ENCODE assay signal across 8 mouse cellular contexts in genomic region chr13:101801372-101802186, GRCm38 (mm10). TPM values are rescaled to one million over a fixed set of nuclear protein-coding genes. Genes with fewer than 3 reads are reported as not detected.
DNase-seq lines count a peak whose midpoint lies in the region; ATAC-seq and TF ChIP-seq lines count a peak whose summit lies in the region.

No protein-coding gene starts in this region.

- no peaks in the 10 kb centered on the region for H3K9me3 ChIP-seq in forebrain, embryonic 14.5 days (replicated peaks; ENCODE audit: control insufficient read depth, low read length)
- H3K9me3 ChIP-seq in heart, postnatal 0 days (replicated peaks; ENCODE audit: control insufficient read depth, low read length) = no peaks in the 10 kb centered on the region
- no peaks in the 10 kb centered on the region for H3K9me3 ChIP-seq in liver, embryonic 11.5 days (ENCODE audit: control insufficient read depth, low read length)

- H3K79me2 ChIP-seq in myocyte (ENCODE audit: control insufficient read depth, insufficient read depth) = no peaks in the 10 kb centered on the region

- peak overlapping the region; percentile 70 for H3K9ac ChIP-seq in forebrain, embryonic 14.5 days (ENCODE audit: low read length)
- peak overlapping the region; percentile 61 for H3K9ac ChIP-seq in heart, postnatal 0 days (replicated peaks; ENCODE audit: low read depth, low read length)
- H3K9ac ChIP-seq in liver, embryonic 11.5 days (ENCODE audit: low read depth, low read length) = peak overlapping the region; percentile 49

- no peaks in the 10 kb centered on the region; the same call in 1 of the 2 replicates for H3K27me3 ChIP-seq in forebrain, embryonic 14.5 days (replicated peaks; ENCODE audit: control insufficient read depth, insufficient read depth, low read length)
- H3K27me3 ChIP-seq in heart, postnatal 0 days (ENCODE audit: control insufficient read depth, insufficient read depth, low read length) = no peaks in the 10 kb centered on the region
- peaks cover 11% of the 10 kb centered on the region for H3K27me3 ChIP-seq in liver, embryonic 11.5 days (replicated peaks; ENCODE audit: control insufficient read depth, insufficient read depth, low read length)
- H3K27me3 ChIP-seq in myocyte (ENCODE audit: control insufficient read depth, insufficient read depth, insufficient read length) = no peaks in the 10 kb centered on the region

- TF ChIP-seq CTCF in heart, postnatal 0 days (IDR thresholded peaks at IDR 0.05; ENCODE audit: low read depth) = no peak

- peak overlapping the region; percentile 69 for H3K4me2 ChIP-seq in forebrain, embryonic 14.5 days (ENCODE audit: low read length)
- peak overlapping the region; percentile 69 for H3K4me2 ChIP-seq in heart, postnatal 0 days (ENCODE audit: low read depth, low read length)
- H3K4me2 ChIP-seq in liver, embryonic 11.5 days = peak overlapping the region; percentile 78
- peak overlapping the region; percentile 48 for H3K4me2 ChIP-seq in myocyte (ENCODE audit: low read depth)

- peak; percentile 44 for DNase-seq in CD4-positive, CD25-positive, alpha-beta regulatory T cell, adult 2 months (ENCODE audit: low read depth, low spot score)
- peak; percentile 79 for DNase-seq in forebrain, embryonic 14.5 days (ENCODE audit: low spot score)
- DNase-seq in heart, postnatal 0 days (ENCODE audit: low spot score) = peak; percentile 66
- peak; percentile 76 to 77 for DNase-seq in kidney, postnatal 25 days
- DNase-seq in liver, embryonic 11.5 days (ENCODE audit: low spot score) = peak; percentile 62
- peak; percentile 68 for DNase-seq in telencephalon, adult 2 months (ENCODE audit: low read depth, low spot score)

- ATAC-seq in cerebellum, adult (ENCODE audit: insufficient number of reproducible peaks, low FRiP score, low TSS enrichment) = peak; percentile 73
- peak; percentile 88 for ATAC-seq in forebrain, embryonic 14.5 days
- peak; percentile 84 for ATAC-seq in heart, postnatal 0 days (ENCODE audit: insufficient read depth, low read depth)
- no peak for ATAC-seq in liver, embryonic 11.5 days (replicated peaks; ENCODE audit: low FRiP score)

- TF ChIP-seq EP300 in heart, postnatal 0 days (IDR thresholded peaks at IDR 0.05; ENCODE audit: low read depth) = no peak

- no peak for TF ChIP-seq POLR2A in myocyte (IDR thresholded peaks at IDR 0.05; ENCODE audit: insufficient read length, low read depth)

- H3ac ChIP-seq in myocyte (ENCODE audit: control insufficient read depth, insufficient read length) = no peak overlapping the region

- WGBS in forebrain, embryonic 14.5 days = 1% methylated on average over 41 of the region's 41 CpGs
- 1% methylated on average over 39 of the region's 41 CpGs for WGBS in heart, postnatal 0 days
- 4% methylated on average over 40 of the region's 41 CpGs for WGBS in liver, embryonic 11.5 days

- H3K4me3 ChIP-seq in forebrain, embryonic 14.5 days (ENCODE audit: low read depth, low read length) = peak overlapping the region; percentile 40
- peak overlapping the region; percentile 48 for H3K4me3 ChIP-seq in heart, postnatal 0 days (ENCODE audit: low read depth, low read length)
- H3K4me3 ChIP-seq in liver, embryonic 11.5 days (ENCODE audit: low read depth, low read length) = peak overlapping the region; percentile 48
- no peak overlapping the region for H3K4me3 ChIP-seq in myocyte

- H3K36me3 ChIP-seq in forebrain, embryonic 14.5 days (ENCODE audit: control insufficient read depth, insufficient read depth, low read length) = no peaks in the 10 kb centered on the region
- no peaks in the 10 kb centered on the region for H3K36me3 ChIP-seq in heart, postnatal 0 days (replicated peaks; ENCODE audit: control insufficient read depth, insufficient read depth, low read length)
- H3K36me3 ChIP-seq in liver, embryonic 11.5 days (ENCODE audit: control insufficient read depth, insufficient read depth, low read length) = no peaks in the 10 kb centered on the region
- no peaks in the 10 kb centered on the region for H3K36me3 ChIP-seq in myocyte (ENCODE audit: control insufficient read depth, insufficient read depth)

- H3K27ac ChIP-seq in forebrain, embryonic 14.5 days (ENCODE audit: low read depth, low read length) = peak overlapping the region; percentile 71
- peak overlapping the region; percentile 64 for H3K27ac ChIP-seq in heart, postnatal 0 days (ENCODE audit: low read depth)
- H3K27ac ChIP-seq in liver, embryonic 11.5 days (ENCODE audit: low read depth, low read length) = no peak overlapping the region

- H3K4me1 ChIP-seq in forebrain, embryonic 14.5 days (ENCODE audit: control insufficient read depth, insufficient read depth, low read length) = peaks cover 4% of the 10 kb centered on the region
- 0 out of 2 replicates have a peak, but pooled peaks cover 5% of the 10 kb centered on the region for H3K4me1 ChIP-seq in heart, postnatal 0 days (ENCODE audit: control insufficient read depth, insufficient read depth)
- 0 out of 2 replicates have a peak, but pooled peaks cover 11% of the 10 kb centered on the region for H3K4me1 ChIP-seq in liver, embryonic 11.5 days (replicated peaks; ENCODE audit: control insufficient read depth, insufficient read depth, low read length)

TF ChIP-seq in myocyte, 11 proteins besides CTCF, POLR2A, EP300 and RAD21:
- TF ChIP-seq MYOD1 (IDR thresholded peaks at IDR 0.05; ENCODE audit: control insufficient read depth in 1 of 3, insufficient read length in 2 of 3, low read depth in 2 of 3) (peak in 2 of 3 experiments; percentile 6 to 51), MYOG (IDR thresholded peaks at IDR 0.05; ENCODE audit: control insufficient read depth in 1 of 3, insufficient read depth in 1 of 3, insufficient read length in 2 of 3, low read depth in 2 of 3) (no peak)
TF ChIP-seq in myocyte: peak in this region for 1.

RNA-seq across cellular contexts. Expression of gene Pik3r1, which starts 33.6 kb away (rescaled TPM):
- 26.8 and 41.6 TPM in 2 replicates for polyA plus RNA-seq in forebrain, embryonic 14.5 days (2014; fragmentation: Nextera tagmentation; extraction: Ambion mirVana)
- 31.6 and 33.8 TPM in 2 replicates for total RNA-seq in heart, postnatal 0 days (2014; rRNA removed; ENCODE audit: low replicate concordance)
- 13.6 and 16.3 TPM in 2 replicates for polyA plus RNA-seq in heart, postnatal 0 days (2015; fragmentation: Nextera tagmentation; extraction: Ambion mirVana)
- 18.7 and 21.5 TPM in 2 replicates for polyA plus RNA-seq in liver, embryonic 11.5 days (2014; fragmentation: Nextera tagmentation; extraction: Ambion mirVana)
- 6.8 TPM for polyA plus RNA-seq in myocyte (2012; fragmentation: generic; extraction: Trizol)
